Comparison of ENCODE assay signal across 18 mouse cellular contexts in genomic region chr5:36383431-36383830, GRCm38 (mm10). TPM values are rescaled to one million over a fixed set of nuclear protein-coding genes. Genes with fewer than 3 reads are reported as not detected.
"Had no signal": no experiment of that assay in that cellular context is flagged by ENCODE, and none has a peak within 500 bp of the region (broad histone marks: within the 10 kb centered on the region; RNA-seq: fewer than 3 reads in every experiment).

No protein-coding gene starts in this region.

- ATAC-seq: liver, postnatal 0 days had no signal

- H3K27ac ChIP-seq: kidney, embryonic 15.5 days; limb, embryonic 12.5 days; liver, embryonic 13.5 days; macrophage; neural tube, embryonic 12.5 days had no signal

- H3K36me3 ChIP-seq: kidney, embryonic 15.5 days; limb, embryonic 12.5 days; liver, embryonic 13.5 days; lung, embryonic 15.5 days; neural tube, embryonic 12.5 days had no signal

- H3K4me2 ChIP-seq: kidney, embryonic 15.5 days; limb, embryonic 12.5 days; liver, embryonic 13.5 days; lung, embryonic 15.5 days; neural tube, embryonic 12.5 days had no signal

- DNase-seq: kidney, adult 2 months; kidney, postnatal 25 days; layer of hippocampus, adult 9-11 months; layer of hippocampus, postnatal 36 days; liver; liver, embryonic 13.5 days; liver, postnatal 0 days; lung, postnatal 14 days; midbrain, embryonic 14.5 days; retina, postnatal 1 day; thymus, adult 18-20 months; thymus, postnatal 14 days had no signal

- H3K4me3 ChIP-seq: kidney, embryonic 15.5 days; limb, embryonic 12.5 days; liver, embryonic 13.5 days; lung, embryonic 15.5 days; megakaryocyte, embryonic 14.5 days; neural tube, embryonic 12.5 days had no signal

- H3K4me1 ChIP-seq: liver, embryonic 13.5 days; megakaryocyte, embryonic 14.5 days had no signal

- H3K9ac ChIP-seq: kidney, embryonic 15.5 days; limb, embryonic 12.5 days; liver, embryonic 13.5 days; liver, postnatal 0 days; lung, embryonic 15.5 days; neural tube, embryonic 12.5 days had no signal

- H3K27me3 ChIP-seq: kidney, embryonic 15.5 days; limb, embryonic 12.5 days; liver, embryonic 13.5 days; lung, embryonic 15.5 days; neural tube, embryonic 12.5 days had no signal

- H3K9me3 ChIP-seq: kidney, embryonic 15.5 days; limb, embryonic 12.5 days; liver, embryonic 13.5 days; lung, embryonic 15.5 days; megakaryocyte, embryonic 14.5 days; neural tube, embryonic 12.5 days had no signal

RNA-seq across cellular contexts. Expression of gene Sorcs2, which starts 14.5 kb away (rescaled TPM):
- polyA plus RNA-seq: macrophage had no signal
